Mouse (Mus musculus) bone marrow macrophage, adult 2 months (primary cell): ENCODE measurements at regions not wholly inside any gene's neighbourhood (a gene's known extent, or its start where the extent isn't known, plus 50 kb on each side); places are given as distances from the start of the nearest gene placed in this dataset.

Experiments used
- CTCF ChIP-seq: IDR thresholded peaks from 2 replicates; pipeline ENCODE4 v1.5.1; 2012; ENCODE audit warnings: low read depth, mild to moderate bottlenecking, low read length, moderate library complexity
- POLR2A ChIP-seq: IDR thresholded peaks from 2 replicates; pipeline ENCODE4 v1.6.1; 2012; ENCODE audit warnings: mild to moderate bottlenecking, low read depth, low read length, borderline replicate concordance

GRCm38 (mm10) chr15:68431251-68431650 lies 1930.5 kb upstream of the Lrrc6 start:
- TF ChIP-seq POLR2A, result no peak
- no peak for TF ChIP-seq CTCF
